Mouse (Mus musculus): ENCODE measurements at regions not wholly inside any gene's neighbourhood (a gene's known extent, or its start where the extent isn't known, plus 50 kb on each side); places are given as distances from the start of the nearest gene placed in this dataset.

- DNase-seq, result peak; percentile 58
Observed at GRCm38 (mm10) chr9:74021339-74021738, 52.6 kb upstream of the Unc13c start.

- DNase-seq, result peak; percentile 9
Observed at GRCm38 (mm10) chr9:74023922-74024321, 55.2 kb upstream of the Unc13c start.

- no peak for DNase-seq
Observed at GRCm38 (mm10) chr9:74026131-74026530, 57.4 kb upstream of the Unc13c start.

- DNase-seq, result peak; percentile 25
Observed at GRCm38 (mm10) chr9:74028438-74028837, 59.7 kb upstream of the Unc13c start.

GRCm38 (mm10) chr9:74045936-74046335 is 64.2 kb upstream of the Wdr72 start:
- no peak for DNase-seq

GRCm38 (mm10) chr9:74049776-74050175 is 60.4 kb upstream of the Wdr72 start:
- DNase-seq, result no peak

- peak; percentile 76 for DNase-seq
Observed at GRCm38 (mm10) chr9:74056709-74057108, 53.4 kb upstream of the Wdr72 start.

- no peak for DNase-seq
Observed at GRCm38 (mm10) chr9:74057476-74058076, 52.6 kb upstream of the Wdr72 start.

GRCm38 (mm10) chr9:74058269-74058871 is 51.8 kb upstream of the Wdr72 start:
- DNase-seq, result no peak

Measured in retina, postnatal 1 day (tissue).